Mouse (Mus musculus) olfactory bulb, adult 2 months (tissue): ENCODE measurements around the gene Chfr.

Experiments used
- CTCF ChIP-seq: fragments of 200-500 bp; IDR thresholded peaks from 2 replicates; pipeline ENCODE4 v1.5.1; 2012; ENCODE audit warnings: low read depth, mild to moderate bottlenecking, low read length, moderate library complexity; ENCODE audit not compliant: insufficient read depth
- POLR2A ChIP-seq: fragments of 200-500 bp; IDR thresholded peaks from 2 replicates; pipeline ENCODE4 v1.6.1; 2012; ENCODE audit warnings: mild to moderate bottlenecking, low read depth, low read length, moderate library complexity; ENCODE audit not compliant: insufficient read depth

DNA sequence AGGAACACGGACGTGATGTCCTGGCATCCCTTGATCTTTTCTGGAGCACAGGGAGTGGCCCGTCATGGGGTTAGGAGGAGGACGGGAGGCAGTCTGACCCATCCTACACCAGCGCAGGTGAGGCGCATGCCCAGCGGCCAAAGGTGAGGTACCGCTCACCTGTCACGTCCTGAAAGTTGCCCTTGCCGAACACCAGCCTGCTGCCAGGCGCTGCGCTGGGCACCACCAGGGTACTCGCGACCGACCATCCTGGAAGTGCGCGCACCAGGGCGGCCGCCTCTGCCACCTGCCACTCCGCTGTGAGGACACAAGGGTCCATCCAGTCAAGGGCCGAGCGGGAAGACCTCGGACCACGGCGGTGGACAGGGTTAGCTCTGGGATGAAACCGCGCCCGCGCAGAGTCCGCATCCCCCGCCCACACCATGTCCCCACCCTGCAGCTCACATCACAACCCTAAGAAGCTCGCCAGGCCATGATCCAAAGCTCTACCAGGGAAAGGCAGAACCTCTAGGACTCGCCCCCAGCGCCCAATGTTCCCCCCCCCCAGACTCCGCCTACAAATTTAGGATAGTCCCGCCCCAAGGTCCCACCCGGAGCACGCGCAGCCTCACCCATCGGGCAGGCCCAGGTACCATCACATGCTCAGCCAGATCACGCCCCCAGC, 28.6 kb upstream of the Chfr start:
- TF ChIP-seq CTCF (no peak), POLR2A (no peak)
